Mouse (Mus musculus) CH12.LX (cell line): Measurements from ENCODE around the gene Capg. TPM values are rescaled to one million over a fixed set of nuclear protein-coding genes. Genes with fewer than 3 reads are reported as not detected.
A peak's percentile ranks its signal among the peaks of the same experiment; 100 is the strongest.

ENCODE experiments used
- DNase-seq: peaks from one replicate; pipeline ENCODE4 v3.0.0-alpha.2; 2013; ENCODE audit errors: extremely low read depth
- H3K27ac ChIP-seq: 2 replicates; pipeline ENCODE4 v1.5.1; 2012; ENCODE audit warnings: low read depth, mild to moderate bottlenecking, control low read depth, moderate library complexity; ENCODE audit not compliant: insufficient read depth
- H3K27me3 ChIP-seq: replicated peaks from 2 replicates; pipeline ENCODE3; 2012; ENCODE audit warnings: inconsistent platforms
- H3K36me3 ChIP-seq, 2 experiments: replicated peaks in 1 of 2; 2 replicates each; pipeline versions ENCODE3 to v1.6.1; 2012; ENCODE audit warnings: inconsistent platforms in 1 of 2, low read length in 1 of 2, mild to moderate bottlenecking in 1 of 2, mixed read lengths in 1 of 2, moderate library complexity in 1 of 2; ENCODE audit not compliant: control insufficient read depth in 1 of 2, insufficient read depth in 1 of 2
- H3K4me1 ChIP-seq, 2 experiments: 2 replicates each; pipeline ENCODE4 v1.6.1; 2012; ENCODE audit warnings: inconsistent platforms in 1 of 2, moderate library complexity in 1 of 2; ENCODE audit not compliant: insufficient read depth in 2 of 2, control insufficient read depth in 1 of 2
- H3K4me2 ChIP-seq: 2 replicates; pipeline ENCODE4 v1.6.1; 2012; ENCODE audit warnings: low read depth, mild to moderate bottlenecking, control low read depth; ENCODE audit not compliant: poor library complexity, insufficient read depth, severe bottlenecking
- H3K4me3 ChIP-seq, 3 experiments: fragments of 150-350 bp in 1 of 3; sonication (generic) in 1 of 3; replicated peaks in 1 of 3; 2 replicates each; pipeline versions ENCODE3 to v1.5.1; 2011 to 2012; ENCODE audit warnings: low read depth in 2 of 3, low read length in 2 of 3, mild to moderate bottlenecking in 2 of 3, moderate library complexity in 2 of 3, control low read depth in 1 of 3, improper control_type of control experiment in 1 of 3, inconsistent platforms in 1 of 3, mixed read lengths in 1 of 3; ENCODE audit not compliant: poor library complexity in 1 of 3
- H3K79me2 ChIP-seq: replicated peaks from 2 replicates; pipeline ENCODE4 v1.6.1; 2012; ENCODE audit warnings: mild to moderate bottlenecking, moderate library complexity; ENCODE audit not compliant: control insufficient read depth, poor library complexity, insufficient read depth, severe bottlenecking; ENCODE audit errors: extremely low read depth
- H3K9ac ChIP-seq: 2 replicates; pipeline ENCODE4 v1.6.1; 2012; ENCODE audit warnings: low read depth, mild to moderate bottlenecking, control low read depth, moderate library complexity; ENCODE audit not compliant: insufficient read depth
- H3K9me3 ChIP-seq: replicated peaks from 2 replicates; pipeline ENCODE3; 2012; ENCODE audit warnings: low read length, inconsistent platforms, mixed read lengths
- CTCF ChIP-seq, 2 experiments: IDR thresholded peaks in 1 of 2; conservative IDR thresholded peaks in 1 of 2; 2 replicates each; pipeline ENCODE4 v1.5.1; 2011 to 2012; ENCODE audit warnings: low read depth in 2 of 2, low read length in 2 of 2, improper control_type of control experiment in 1 of 2, inconsistent platforms in 1 of 2, mild to moderate bottlenecking in 1 of 2, moderate library complexity in 1 of 2
- E2F4 ChIP-seq: IDR thresholded peaks from 2 replicates; pipeline ENCODE4 v1.6.1; 2011; ENCODE audit warnings: low read depth, low read length, improper control_type of control experiment; ENCODE audit not compliant: insufficient replicate concordance
- ELF1 ChIP-seq: IDR thresholded peaks from 2 replicates; pipeline ENCODE4 v1.6.1; 2014; ENCODE audit warnings: low read depth, mild to moderate bottlenecking, inconsistent platforms, low read length, improper control_type of control experiment
- EP300 ChIP-seq: IDR thresholded peaks from 2 replicates; pipeline ENCODE4 v1.6.1; 2011; ENCODE audit warnings: low read length, improper control_type of control experiment
- ETS1 ChIP-seq: conservative IDR thresholded peaks from 2 replicates; pipeline ENCODE4 v1.6.1; 2012; ENCODE audit warnings: low read depth, mild to moderate bottlenecking, inconsistent platforms, low read length, improper control_type of control experiment, moderate library complexity
- GABPA ChIP-seq: IDR thresholded peaks from 2 replicates; pipeline ENCODE4 v1.6.1; 2012; ENCODE audit warnings: low read depth, low read length, improper control_type of control experiment, inconsistent platforms; ENCODE audit not compliant: insufficient replicate concordance
- HCFC1 ChIP-seq: IDR thresholded peaks from 2 replicates; pipeline ENCODE4 v1.6.1; 2012; ENCODE audit warnings: low read depth, mild to moderate bottlenecking, inconsistent platforms, low read length, improper control_type of control experiment
- IRF4 ChIP-seq: IDR thresholded peaks from 2 replicates; pipeline ENCODE4 v1.6.1; 2014; ENCODE audit warnings: low read depth, mild to moderate bottlenecking, inconsistent platforms, low read length, improper control_type of control experiment
- JUND ChIP-seq: conservative IDR thresholded peaks from 2 replicates; pipeline ENCODE4 v1.6.1; 2011; ENCODE audit warnings: low read depth, low read length, improper control_type of control experiment
- MAX ChIP-seq: IDR thresholded peaks from 2 replicates; pipeline ENCODE4 v1.6.1; 2011; ENCODE audit warnings: low read length, improper control_type of control experiment
- MYC ChIP-seq: IDR thresholded peaks from 2 replicates; pipeline ENCODE4 v1.6.1; 2011; ENCODE audit warnings: low read depth, mild to moderate bottlenecking, improper control_type of control experiment, low read length
- NELFE ChIP-seq: IDR thresholded peaks from 2 replicates; pipeline ENCODE4 v1.6.1; 2011; ENCODE audit warnings: low read depth, low read length, improper control_type of control experiment
- NRF1 ChIP-seq: IDR thresholded peaks from 2 replicates; pipeline ENCODE4 v1.6.1; 2014; ENCODE audit warnings: low read depth, mild to moderate bottlenecking, inconsistent platforms, low read length, improper control_type of control experiment, moderate library complexity
- RAD21 ChIP-seq: IDR thresholded peaks from 2 replicates; pipeline ENCODE4 v1.6.1; 2011; ENCODE audit warnings: low read depth, mild to moderate bottlenecking, low read length, improper control_type of control experiment, moderate library complexity
- SMC3 ChIP-seq: IDR thresholded peaks from 2 replicates; pipeline ENCODE4 v1.6.1; 2011; ENCODE audit warnings: low read depth, low read length, improper control_type of control experiment
- TCF12 ChIP-seq: IDR thresholded peaks from 2 replicates; pipeline ENCODE4 v1.6.1; 2014; ENCODE audit warnings: low read depth, mild to moderate bottlenecking, inconsistent platforms, low read length, improper control_type of control experiment
- ZC3H11A ChIP-seq: IDR thresholded peaks from 2 replicates; pipeline ENCODE4 v1.6.1; 2012; ENCODE audit warnings: low read depth, mild to moderate bottlenecking, inconsistent platforms, low read length, improper control_type of control experiment
- ZKSCAN1 ChIP-seq: IDR thresholded peaks from 2 replicates; pipeline ENCODE4 v1.6.1; 2012; ENCODE audit warnings: low read depth, inconsistent platforms, low read length, improper control_type of control experiment, borderline replicate concordance
- ZNF384 ChIP-seq: IDR thresholded peaks from 2 replicates; pipeline ENCODE4 v1.6.1; 2012; ENCODE audit warnings: low read depth, low read length, improper control_type of control experiment, inconsistent platforms
- dilution Hi-C: fragments of 300-500 bp; cut with MboI; formaldehyde crosslinking; loops from 2 replicates; pipeline ENCODE4 v1.14.3; 2020; ENCODE audit warnings: low sequenced_read_pairs; ENCODE audit not compliant: extremely low pct_unique_long_range_greater_than_20kb, extremely low pct_ligation_motif_present
- in situ Hi-C: fragments of 300-500 bp; cut with MboI; formaldehyde crosslinking; loops from 3 replicates; pipeline ENCODE4 v1.14.3; 2019; ENCODE audit warnings: low sequenced_read_pairs, low pct_ligation_motif_present, low pct_unique_long_range_greater_than_20kb, mixed read lengths
- polyA plus RNA-seq: library from polyadenylated mRNA; unstranded; fragments of >175 nt; gene quantifications from 2 replicates; pipeline ENCODE4 v1.2.1, GENCODE M21; 2012; ENCODE audit warnings: low read depth; ENCODE audit not compliant: insufficient read length
- total RNA-seq, 2 experiments: library from RNA; depleted of rRNA; stranded (reverse); fragments of 300-350 nt in 1 of 2; fragments of >200 nt in 1 of 2; gene quantifications; 2 replicates each; pipeline ENCODE4 v1.2.3; 2012 to 2014

Capg gene
- total and polyA plus RNA-seq, 3 experiments, result 175 to 264 (median 196) TPM

GRCm38 (mm10) chr6:72535165-72535564 lies 9.0 kb upstream of the Capg start:
- peak; percentile 81 for DNase-seq
- Histone ChIP-seq H3K36me3 (no peaks in the 10 kb centered on the region), H3K27ac (no peak overlapping the region), H3K4me1 (peaks cover 4 to 46% of the 10 kb centered on the region in 2 experiments; a peak in 3 of 4 replicates), H3K9ac (no peak overlapping the region), H3K79me2 (no peaks in the 10 kb centered on the region), H3K4me2 (no peak overlapping the region), H3K4me3 (no peak overlapping the region), H3K9me3 (peaks cover under 1% of the 10 kb centered on the region), H3K27me3 (no peaks in the 10 kb centered on the region)
- in situ Hi-C loops (loop anchor here (5.0 kb wide), 1 partner anchor 108 kb away; no protein-coding TSS in a partner anchor), dilution Hi-C loops (no loop called here)
- TF ChIP-seq ZC3H11A (no peak), CTCF (conservative IDR thresholded peaks at IDR 0.05 in 1 of 2, IDR thresholded peaks at IDR 0.05 in 1 of 2; ENCODE audit: low read depth in 2 of 2, low read length in 2 of 2) (peak; percentile 86 to 94), ETS1 (no peak; the same call in 1 of the 2 replicates), ELF1 (peak; percentile 94), NRF1 (no peak), IRF4 (peak; percentile 41; the same call in 1 of the 2 replicates), JUND (no peak), RAD21 (peak; percentile 71), E2F4 (no peak), HCFC1 (peak; percentile 47), SMC3 (peak; percentile 94), NELFE (peak; percentile 59)

- no peak for TF ChIP-seq GABPA
- no peak for TF ChIP-seq SMC3
- TF ChIP-seq ZC3H11A, result no peak
- no peak for TF ChIP-seq ZNF384
- no peak for TF ChIP-seq MYC
- TF ChIP-seq MAX, result no peak
- TF ChIP-seq ZKSCAN1, result no peak
- no peak for TF ChIP-seq TCF12
- TF ChIP-seq EP300, result no peak
- Histone ChIP-seq H3K4me2 (peak overlapping the region; percentile 58), H3K27ac (no peak overlapping the region), H3K4me1 (peaks cover 4 to 39% of the 10 kb centered on the region in 2 experiments; a peak in 3 of 4 replicates), H3K36me3 (no peaks in the 10 kb centered on the region), H3K9ac (peak overlapping the region; percentile 15; the same call in 1 of the 2 replicates), H3K79me2 (no peaks in the 10 kb centered on the region), H3K9me3 (peaks cover 5% of the 10 kb centered on the region), H3K4me3 (peak overlapping the region in 2 of 3 experiments; percentile 52 to 53), H3K27me3 (no peaks in the 10 kb centered on the region)
- no peak for DNase-seq
- in situ Hi-C loops (loop anchor here (5.0 kb wide), 1 partner anchor 111 kb away; no protein-coding TSS in a partner anchor), dilution Hi-C loops (no loop called here)
Measured at GRCm38 (mm10) chr6:72537998-72538500, 6.1 kb upstream of the Capg start.
